18 mouse cellular contexts compared by ENCODE assay signal in the genomic region with DNA sequence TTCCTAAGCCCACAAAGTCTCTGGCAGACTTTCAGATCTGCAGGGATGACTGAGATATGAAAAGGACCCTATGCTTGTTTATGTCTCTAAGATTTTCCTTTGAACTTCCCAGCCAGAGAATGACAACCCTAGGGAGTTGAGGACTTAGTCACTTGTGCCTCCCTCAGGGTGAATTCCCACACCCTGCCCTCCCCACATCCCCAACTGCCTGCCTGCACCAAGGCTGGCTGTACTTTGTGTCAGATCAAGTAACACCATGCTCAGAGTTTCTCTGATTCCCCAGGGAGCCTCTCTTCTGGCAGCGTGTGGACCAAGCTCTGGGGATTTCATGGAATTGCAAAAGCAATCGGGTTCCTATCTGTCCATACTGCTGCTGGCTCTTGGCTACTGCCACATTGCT.
A peak's percentile ranks its signal among the peaks of the same experiment; 100 is the strongest.
DNase-seq lines count a peak whose midpoint lies in the region; ATAC-seq and TF ChIP-seq lines count a peak whose summit lies in the region.
"Had no signal": no experiment of that assay in that cellular context is flagged by ENCODE, and none has a peak within 500 bp of the region (broad histone marks: within the 10 kb centered on the region; RNA-seq: fewer than 3 reads in every experiment).

No protein-coding gene starts in this region.

- no peaks in the 10 kb centered on the region for H3K9me3 ChIP-seq in lung, postnatal 0 days (ENCODE audit: low read length)
- no peaks in the 10 kb centered on the region for H3K9me3 ChIP-seq in CH12.LX (replicated peaks; ENCODE audit: low read length)
- no peaks in the 10 kb centered on the region for H3K9me3 ChIP-seq in embryonic facial prominence, embryonic 14.5 days (ENCODE audit: control insufficient read depth, low read length)
- H3K9me3 ChIP-seq: forebrain, embryonic 12.5 days; hindbrain, embryonic 15.5 days; intestine, embryonic 15.5 days; midbrain, embryonic 13.5 days; stomach, embryonic 15.5 days had no signal

- no peaks in the 10 kb centered on the region for H3K36me3 ChIP-seq in lung, postnatal 0 days (ENCODE audit: insufficient read depth, low read length)
- no peaks in the 10 kb centered on the region for H3K36me3 ChIP-seq in CH12.LX (replicated peaks in 1 of 2; ENCODE audit: control insufficient read depth in 1 of 2, insufficient read depth in 1 of 2, low read length in 1 of 2)
- H3K36me3 ChIP-seq in embryonic facial prominence, embryonic 14.5 days (ENCODE audit: control insufficient read depth, insufficient read depth, low read length): no peaks in the 10 kb centered on the region
- no peaks in the 10 kb centered on the region for H3K36me3 ChIP-seq in thymus, adult 2 months (ENCODE audit: control insufficient read depth, insufficient read depth, low read length)
- H3K36me3 ChIP-seq: forebrain, embryonic 12.5 days; hindbrain, embryonic 15.5 days; intestine, embryonic 15.5 days; midbrain, embryonic 13.5 days; stomach, embryonic 15.5 days had no signal

- in situ Hi-C loops in CH12.LX (cut with MboI; ENCODE audit: low pct_ligation_motif_present, low pct_unique_long_range_greater_than_20kb, low sequenced_read_pairs): no loop called here

- no peak for TF ChIP-seq POLR2A in CH12.LX (IDR thresholded peaks at IDR 0.05; ENCODE audit: low read depth, low read length)
- no peak for TF ChIP-seq POLR2A in thymus, adult 2 months (IDR thresholded peaks at IDR 0.05; ENCODE audit: control insufficient read depth, extremely low read depth, insufficient read depth, low read length, poor library complexity)

- peak; percentile 17 for DNase-seq in embryo, embryonic 11 days
- no peak for DNase-seq in embryo, embryonic 9.5 days (ENCODE audit: extremely low spot score)
- DNase-seq in lung, postnatal 0 days (ENCODE audit: low spot score): no peak
- no peak for DNase-seq in lung, postnatal 14 days
- DNase-seq in CH12.LX (ENCODE audit: extremely low read depth): peak; percentile 2
- DNase-seq in embryonic facial prominence, embryonic 14.5 days (ENCODE audit: low spot score): peak; percentile 40
- DNase-seq in thymus, adult 2 months: no peak
- no peak for DNase-seq in layer of hippocampus, adult 11-12 months (ENCODE audit: low spot score)
- DNase-seq: cerebellum, adult 9-10 months; heart, adult 18-20 months; heart, postnatal 4 days; right cerebral cortex, postnatal 25 days had no signal

- no peak for TF ChIP-seq CTCF in lung, postnatal 0 days (IDR thresholded peaks at IDR 0.05)
- no peak for TF ChIP-seq CTCF in CH12.LX (conservative IDR thresholded peaks at IDR 0.05 in 1 of 2, IDR thresholded peaks at IDR 0.05 in 1 of 2; ENCODE audit: low read depth in 2 of 2, low read length in 2 of 2)
- no peak for TF ChIP-seq CTCF in thymus, adult 2 months (IDR thresholded peaks at IDR 0.05; ENCODE audit: borderline replicate concordance, control insufficient read depth, extremely low read depth, insufficient read depth, low read length, poor library complexity)

- no peaks in the 10 kb centered on the region for H3K79me2 ChIP-seq in CH12.LX (replicated peaks; ENCODE audit: control insufficient read depth, extremely low read depth, insufficient read depth, poor library complexity, severe bottlenecking)

- WGBS in lung, postnatal 0 days: 3% methylated on average over 2 of the region's 2 CpGs
- WGBS in embryonic facial prominence, embryonic 14.5 days: 5% methylated on average over 2 of the region's 2 CpGs
- 25% methylated on average over 2 of the region's 2 CpGs for WGBS in thymus, adult 2 months

- H3K27me3 ChIP-seq in lung, postnatal 0 days (replicated peaks; ENCODE audit: insufficient read depth, low read length): no peaks in the 10 kb centered on the region
- H3K27me3 ChIP-seq in CH12.LX (replicated peaks): no peaks in the 10 kb centered on the region
- H3K27me3 ChIP-seq in embryonic facial prominence, embryonic 14.5 days (replicated peaks; ENCODE audit: control insufficient read depth, insufficient read depth, low read length): no peaks in the 10 kb centered on the region
- H3K27me3 ChIP-seq in thymus, adult 2 months (ENCODE audit: control insufficient read depth, insufficient read depth, low read length): no peaks in the 10 kb centered on the region
- H3K27me3 ChIP-seq: forebrain, embryonic 12.5 days; hindbrain, embryonic 15.5 days; intestine, embryonic 15.5 days; midbrain, embryonic 13.5 days; stomach, embryonic 15.5 days had no signal

- H3K9ac ChIP-seq in lung, postnatal 0 days (replicated peaks; ENCODE audit: low read depth): no peak overlapping the region
- H3K9ac ChIP-seq in CH12.LX (ENCODE audit: insufficient read depth, low read depth): no peak overlapping the region
- H3K9ac ChIP-seq in embryonic facial prominence, embryonic 14.5 days (ENCODE audit: low read depth, low read length): no peak overlapping the region
- H3K9ac ChIP-seq: forebrain, embryonic 12.5 days; hindbrain, embryonic 15.5 days; intestine, embryonic 15.5 days; midbrain, embryonic 13.5 days; stomach, embryonic 15.5 days had no signal

- H3K27ac ChIP-seq in lung, postnatal 0 days (ENCODE audit: low read length): no peak overlapping the region
- H3K27ac ChIP-seq in CH12.LX (ENCODE audit: insufficient read depth, low read depth): no peak overlapping the region
- no peak overlapping the region for H3K27ac ChIP-seq in embryonic facial prominence, embryonic 14.5 days (replicated peaks; ENCODE audit: low read depth, low read length)
- no peak overlapping the region for H3K27ac ChIP-seq in thymus, adult 2 months (ENCODE audit: control insufficient read depth, insufficient read depth, low read length)
- H3K27ac ChIP-seq: forebrain, embryonic 12.5 days; hindbrain, embryonic 15.5 days; intestine, embryonic 15.5 days; midbrain, embryonic 13.5 days; stomach, embryonic 15.5 days had no signal

- H3K4me3 ChIP-seq in lung, postnatal 0 days (ENCODE audit: low read depth, low read length): no peak overlapping the region
- H3K4me3 ChIP-seq in CH12.LX (replicated peaks in 1 of 3; ENCODE audit: low read depth in 2 of 3, low read length in 2 of 3, poor library complexity in 1 of 3): no peak overlapping the region
- no peak overlapping the region for H3K4me3 ChIP-seq in embryonic facial prominence, embryonic 14.5 days (ENCODE audit: low read depth, low read length)
- H3K4me3 ChIP-seq in thymus, adult 2 months (ENCODE audit: control insufficient read depth, insufficient read depth, low read length): no peak overlapping the region
- H3K4me3 ChIP-seq: forebrain, embryonic 12.5 days; hindbrain, embryonic 15.5 days; intestine, embryonic 15.5 days; midbrain, embryonic 13.5 days; stomach, embryonic 15.5 days had no signal

- ATAC-seq in lung, postnatal 0 days: 0 out of 2 replicates have a peak, but pooled peaks have one; percentile 9
- ATAC-seq in embryonic facial prominence, embryonic 14.5 days (ENCODE audit: low read depth): no peak; the same call in 1 of the 2 replicates
- ATAC-seq: intestine, embryonic 15.5 days; midbrain, embryonic 13.5 days had no signal

- no peak overlapping the region for H3K4me2 ChIP-seq in lung, postnatal 0 days (replicated peaks; ENCODE audit: low read depth, low read length)
- H3K4me2 ChIP-seq in CH12.LX (ENCODE audit: insufficient read depth, low read depth, poor library complexity, severe bottlenecking): no peak overlapping the region; the same call in 1 of the 2 replicates
- H3K4me2 ChIP-seq in embryonic facial prominence, embryonic 14.5 days (ENCODE audit: low read depth, low read length): no peak overlapping the region
- H3K4me2 ChIP-seq: forebrain, embryonic 12.5 days; hindbrain, embryonic 15.5 days; intestine, embryonic 15.5 days; liver, embryonic 11.5 days; midbrain, embryonic 13.5 days; stomach, embryonic 15.5 days had no signal

- no peak for TF ChIP-seq RAD21 in CH12.LX (IDR thresholded peaks at IDR 0.05; ENCODE audit: low read depth, low read length)

- TF ChIP-seq EP300 in lung, postnatal 0 days (IDR thresholded peaks at IDR 0.05): no peak
- TF ChIP-seq EP300 in CH12.LX (IDR thresholded peaks at IDR 0.05; ENCODE audit: low read length): no peak

- no peaks in the 10 kb centered on the region for H3K4me1 ChIP-seq in lung, postnatal 0 days (ENCODE audit: insufficient read depth, low read depth, low read length)
- H3K4me1 ChIP-seq in CH12.LX (ENCODE audit: control insufficient read depth in 1 of 2, insufficient read depth in 2 of 2): peaks cover 0 to 4% of the 10 kb centered on the region in 2 experiments; a peak in 1 of 4 replicates
- no peaks in the 10 kb centered on the region for H3K4me1 ChIP-seq in embryonic facial prominence, embryonic 14.5 days (ENCODE audit: control insufficient read depth, insufficient read depth, low read length)
- H3K4me1 ChIP-seq in thymus, adult 2 months (replicated peaks; ENCODE audit: control insufficient read depth, insufficient read depth, low read length): no peaks in the 10 kb centered on the region
- H3K4me1 ChIP-seq: forebrain, embryonic 12.5 days; hindbrain, embryonic 15.5 days; intestine, embryonic 15.5 days; midbrain, embryonic 13.5 days; stomach, embryonic 15.5 days had no signal

- dilution Hi-C loops in CH12.LX (cut with MboI; ENCODE audit: extremely low pct_ligation_motif_present, extremely low pct_unique_long_range_greater_than_20kb, low sequenced_read_pairs): no loop called here

TF ChIP-seq in CH12.LX, 34 proteins besides CTCF, POLR2A, EP300 and RAD21:
- TF ChIP-seq PAX5 (IDR thresholded peaks at IDR 0.05; ENCODE audit: low read length) (no peak), ZNF384 (IDR thresholded peaks at IDR 0.05; ENCODE audit: low read depth, low read length) (no peak), TCF12 (IDR thresholded peaks at IDR 0.05; ENCODE audit: low read depth, low read length) (no peak), NRF1 (IDR thresholded peaks at IDR 0.05; ENCODE audit: low read depth, low read length) (no peak), USF2 (conservative IDR thresholded peaks at IDR 0.05; ENCODE audit: low read depth, low read length) (no peak), USF1 (IDR thresholded peaks at IDR 0.05; ENCODE audit: low read depth, low read length) (no peak), ZC3H11A (IDR thresholded peaks at IDR 0.05; ENCODE audit: low read depth, low read length) (no peak), SMC3 (IDR thresholded peaks at IDR 0.05; ENCODE audit: low read depth, low read length) (no peak)

Comparison
In these comparisons a context has a peak if more than half of its experiments do, and no peak if none do; other contexts are left out.
1. DNase-seq: peak in embryo, embryonic 11 days (single experiment), CH12.LX (single experiment) and embryonic facial prominence, embryonic 14.5 days (single experiment); none in embryo, embryonic 9.5 days (single experiment), lung, postnatal 0 days (single experiment), lung, postnatal 14 days (single experiment), thymus, adult 2 months (single experiment) and layer of hippocampus, adult 11-12 months (single experiment).